Mouse (Mus musculus) mouse trophoblast stem cell (cell line): Measurements from ENCODE around the gene Dll4.

Experiments used
- in situ Hi-C, 2 experiments: fragments of 300-500 bp; cut with MseI, MboI; formaldehyde crosslinking; loops; 2 replicates in 1 of 2; 3 replicates in 1 of 2; pipeline ENCODE4 v1.15.1; 2025

Gene Dll4

GRCm38 (mm10) chr2:119325568-119326143 is at the start of gene Dll4:
Dll4 (plus strand) TSS chr2:119325784.
- in situ Hi-C loops: no loop called here

GRCm38 (mm10) chr2:119276926-119277325 is 48.7 kb upstream of the Dll4 start:
- in situ Hi-C loops: no loop called here

- in situ Hi-C loops: no loop called here
Observed at GRCm38 (mm10) chr2:119277810-119278209, 47.8 kb upstream of the Dll4 start.

- in situ Hi-C loops: no loop called here
Observed at GRCm38 (mm10) chr2:119281899-119282565, 43.6 kb upstream of the Dll4 start.

- in situ Hi-C loops: loop anchor here (5.0 kb wide), 1 partner anchor 35 kb away; no protein-coding TSS in a partner anchor
Observed at GRCm38 (mm10) chr2:119287372-119287771, 38.2 kb upstream of the Dll4 start.

- in situ Hi-C loops: loop anchor here (5.0 kb wide), 1 partner anchor 36 kb away; no protein-coding TSS in a partner anchor
Observed at GRCm38 (mm10) chr2:119288270-119288882, 37.2 kb upstream of the Dll4 start, which contains the start of gene Vps18. Vps18 (plus strand) TSS chr2:119288740.

GRCm38 (mm10) chr2:119289014-119289416 is 36.6 kb upstream of the Dll4 start:
- in situ Hi-C loops: loop anchor here (5.0 kb wide), 1 partner anchor 37 kb away; no protein-coding TSS in a partner anchor

GRCm38 (mm10) chr2:119292281-119292680 is 33.3 kb upstream of the Dll4 start:
- in situ Hi-C loops: loop anchor here in 1 of 2 experiments (10.0 kb wide), 1 partner anchor 133 kb away; no protein-coding TSS in a partner anchor

- in situ Hi-C loops: loop anchor here in 1 of 2 experiments (10.0 kb wide), 1 partner anchor 132 kb away; no protein-coding TSS in a partner anchor
Observed at GRCm38 (mm10) chr2:119292852-119293251, 32.7 kb upstream of the Dll4 start.

- in situ Hi-C loops: loop anchor here in 1 of 2 experiments (10.0 kb wide), 1 partner anchor 131 kb away; no protein-coding TSS in a partner anchor
Observed at GRCm38 (mm10) chr2:119293311-119293710, 32.3 kb upstream of the Dll4 start.

- in situ Hi-C loops: loop anchor here in 1 of 2 experiments (10.0 kb wide), 1 partner anchor 131 kb away; no protein-coding TSS in a partner anchor
Observed at GRCm38 (mm10) chr2:119293776-119294390, 31.7 kb upstream of the Dll4 start.

GRCm38 (mm10) chr2:119294411-119294810 is 31.2 kb upstream of the Dll4 start:
- in situ Hi-C loops: loop anchor here in 1 of 2 experiments (10.0 kb wide), 1 partner anchor 130 kb away; no protein-coding TSS in a partner anchor

- in situ Hi-C loops: loop anchor here in 1 of 2 experiments (10.0 kb wide), 1 partner anchor 128 kb away; no protein-coding TSS in a partner anchor
Observed at GRCm38 (mm10) chr2:119296756-119297155, 28.8 kb upstream of the Dll4 start.

- in situ Hi-C loops: loop anchor here in 1 of 2 experiments (10.0 kb wide), 1 partner anchor 127 kb away; no protein-coding TSS in a partner anchor
Observed at GRCm38 (mm10) chr2:119297506-119297905, 28.1 kb upstream of the Dll4 start.

GRCm38 (mm10) chr2:119298330-119298729 is 27.3 kb upstream of the Dll4 start:
- in situ Hi-C loops: loop anchor here in 1 of 2 experiments (10.0 kb wide), 1 partner anchor 126 kb away; no protein-coding TSS in a partner anchor

GRCm38 (mm10) chr2:119298839-119299238 is 26.7 kb upstream of the Dll4 start:
- in situ Hi-C loops: loop anchor here in 1 of 2 experiments (10.0 kb wide), 1 partner anchor 126 kb away; no protein-coding TSS in a partner anchor

GRCm38 (mm10) chr2:119299981-119300818 is 25.4 kb upstream of the Dll4 start:
- in situ Hi-C loops: loop anchor here in 1 of 2 experiments (10.0 kb wide), 1 partner anchor 125 kb away; no protein-coding TSS in a partner anchor

GRCm38 (mm10) chr2:119300819-119301493 is 24.6 kb upstream of the Dll4 start:
- in situ Hi-C loops: no loop called here

- in situ Hi-C loops: no loop called here
Observed at GRCm38 (mm10) chr2:119302876-119303275, 22.7 kb upstream of the Dll4 start.

GRCm38 (mm10) chr2:119304391-119304790 is 21.2 kb upstream of the Dll4 start:
- in situ Hi-C loops: no loop called here
